26 mouse cellular contexts compared by ENCODE assay signal in the genomic region with DNA sequence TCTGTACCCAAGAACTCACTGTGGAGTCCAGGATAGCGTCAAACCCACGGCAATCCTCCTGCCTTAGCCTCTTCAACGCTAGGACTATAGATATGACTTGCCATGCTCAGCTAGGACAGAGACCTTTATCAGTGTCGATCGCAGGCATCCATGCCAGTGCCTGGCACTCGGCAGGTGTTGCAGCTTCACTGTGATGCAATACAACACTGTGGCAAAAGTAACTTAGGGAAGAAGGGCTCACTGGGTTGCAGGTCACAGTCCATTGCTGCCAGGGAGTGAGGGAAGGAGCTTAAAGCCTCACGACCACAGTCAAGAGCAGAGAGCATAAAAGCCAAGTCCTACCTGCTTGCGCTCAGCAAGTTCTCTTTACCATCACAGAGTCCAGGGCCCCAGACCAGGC. TPM values are rescaled to one million over a fixed set of nuclear protein-coding genes. Genes with fewer than 3 reads are reported as not detected.
DNase-seq lines count a peak whose midpoint lies in the region; ATAC-seq and TF ChIP-seq lines count a peak whose summit lies in the region.
"Had no signal": no experiment of that assay in that cellular context is flagged by ENCODE, and none has a peak within 500 bp of the region (broad histone marks: within the 10 kb centered on the region; RNA-seq: fewer than 3 reads in every experiment).

No protein-coding gene starts in this region.

- H3K27me3 ChIP-seq in liver, adult 2 months (ENCODE audit: control insufficient read depth, insufficient read depth, low read length), result no peaks in the 10 kb centered on the region
- no peaks in the 10 kb centered on the region for H3K27me3 ChIP-seq in liver, embryonic 11.5 days (replicated peaks; ENCODE audit: control insufficient read depth, insufficient read depth, low read length)
- H3K27me3 ChIP-seq: embryonic facial prominence, embryonic 13.5 days; forebrain, embryonic 13.5 days; hindbrain, embryonic 13.5 days had no signal

- no peaks in the 10 kb centered on the region for H3K9me3 ChIP-seq in liver, embryonic 11.5 days (ENCODE audit: control insufficient read depth, low read length)
- H3K9me3 ChIP-seq: embryonic facial prominence, embryonic 13.5 days; forebrain, embryonic 13.5 days; heart, embryonic 10.5 days; hindbrain, embryonic 13.5 days had no signal

- H3K36me3 ChIP-seq in liver, adult 2 months (ENCODE audit: control insufficient read depth, insufficient read depth, low read length), result peaks cover 2% of the 10 kb centered on the region; the same call in 1 of the 2 replicates
- peaks cover 2% of the 10 kb centered on the region for H3K36me3 ChIP-seq in liver, embryonic 11.5 days (ENCODE audit: control insufficient read depth, insufficient read depth, low read length)

- TF ChIP-seq CTCF in liver, adult 2 months (IDR thresholded peaks at IDR 0.05; ENCODE audit: low read depth, low read length), result no peak

- peak; percentile 46 for DNase-seq in adrenal gland, postnatal 10 days
- DNase-seq in adrenal gland, postnatal 4 days (ENCODE audit: low spot score in 2 of 2), result no peak
- peak; percentile 24 for DNase-seq in kidney, adult 9 months
- no peak for DNase-seq in kidney, postnatal 14 days
- peak; percentile 96 for DNase-seq in liver, adult 2 months (ENCODE audit: extremely low read depth, low read depth, low spot score)
- DNase-seq in liver, embryonic 11.5 days (ENCODE audit: low spot score), result no peak
- no peak for DNase-seq in embryo, embryonic 10.5 days (ENCODE audit: low spot score)
- DNase-seq: adrenal gland, postnatal 25 days; cerebellum, adult 11-12 months; cerebellum, adult 9-10 months; cerebellum, postnatal 25 days; forebrain, postnatal 0 days; gastrocnemius, postnatal 14 days; heart, adult 18-20 months; heart, postnatal 14 days had no signal

- H3K79me2 ChIP-seq in liver, adult 2 months (ENCODE audit: control insufficient read depth, insufficient read depth, low read length), result peaks cover 6% of the 10 kb centered on the region; the same call in 1 of the 2 replicates

- TF ChIP-seq POLR2A in liver, adult 2 months (IDR thresholded peaks at IDR 0.05; ENCODE audit: extremely low read depth, insufficient read depth, low read length), result no peak

- ATAC-seq in liver, embryonic 11.5 days (replicated peaks; ENCODE audit: low FRiP score), result no peak
- ATAC-seq: forebrain, embryonic 13.5 days; forebrain, postnatal 0 days; hindbrain, postnatal 0 days had no signal

- no peak overlapping the region for H3K4me2 ChIP-seq in liver, embryonic 11.5 days
- H3K4me2 ChIP-seq: embryonic facial prominence, embryonic 13.5 days; forebrain, embryonic 13.5 days; hindbrain, embryonic 13.5 days had no signal

- no peak overlapping the region for H3K4me3 ChIP-seq in liver, adult 2 months (ENCODE audit: insufficient read depth, low read depth, low read length)
- no peak overlapping the region for H3K4me3 ChIP-seq in liver, embryonic 11.5 days (ENCODE audit: low read depth, low read length)
- no peak overlapping the region for H3K4me3 ChIP-seq in brown adipose tissue, adult 24 weeks (ENCODE audit: insufficient read depth, low read depth, low read length)
- H3K4me3 ChIP-seq: embryonic facial prominence, embryonic 13.5 days; forebrain, embryonic 13.5 days; heart, embryonic 10.5 days; hindbrain, embryonic 13.5 days had no signal

- H3K27ac ChIP-seq in liver, adult 2 months (replicated peaks; ENCODE audit: insufficient read depth, low read depth, low read length), result peak overlapping the region; percentile 81
- H3K27ac ChIP-seq in liver, embryonic 11.5 days (ENCODE audit: low read depth, low read length), result no peak overlapping the region
- peak overlapping the region; percentile 26 for H3K27ac ChIP-seq in brown adipose tissue, adult 24 weeks (replicated peaks; ENCODE audit: low read depth, low read length)
- H3K27ac ChIP-seq: embryonic facial prominence, embryonic 13.5 days; forebrain, embryonic 13.5 days; heart, embryonic 10.5 days; hindbrain, embryonic 13.5 days; hindbrain, postnatal 0 days had no signal

- WGBS in liver, adult 2 months, result 23% methylated on average over 8 of the region's 8 CpGs
- WGBS in liver, embryonic 11.5 days, result 89% methylated on average over 8 of the region's 8 CpGs

- peaks cover 31% of the 10 kb centered on the region for H3K4me1 ChIP-seq in liver, adult 2 months (ENCODE audit: control insufficient read depth, insufficient read depth, low read length)
- no peaks in the 10 kb centered on the region for H3K4me1 ChIP-seq in liver, embryonic 11.5 days (replicated peaks; ENCODE audit: control insufficient read depth, insufficient read depth, low read length)
- peaks cover 5% of the 10 kb centered on the region; the same call in 1 of the 2 replicates for H3K4me1 ChIP-seq in brown adipose tissue, adult 24 weeks (ENCODE audit: control insufficient read depth, insufficient read depth, insufficient read length, low read length)

- H3K9ac ChIP-seq in liver, adult 2 months (ENCODE audit: low read depth, low read length), result no peak overlapping the region
- no peak overlapping the region for H3K9ac ChIP-seq in liver, embryonic 11.5 days (ENCODE audit: low read depth, low read length)
- H3K9ac ChIP-seq: embryonic facial prominence, embryonic 13.5 days; forebrain, embryonic 13.5 days; forebrain, postnatal 0 days; hindbrain, embryonic 13.5 days had no signal

RNA-seq across cellular contexts. Expression of gene Tmem59, which starts 18.0 kb away (rescaled TPM):
- 100 to 1,000 TPM; 288 to 289 TPM for total RNA-seq in adrenal gland, postnatal 10 days (2021)
- total RNA-seq in adrenal gland, postnatal 4 days (2021), result 100 to 1,000 TPM; 332 to 354 TPM
- 287 and 344 TPM in 2 replicates for total RNA-seq in liver, adult 2 months (2014; rRNA removed)
- 348 and 393 TPM in 2 replicates for polyA plus RNA-seq in liver, adult 2 months (2012; rRNA removed)
- polyA plus RNA-seq in liver, embryonic 11.5 days (2014; fragmentation: Nextera tagmentation; extraction: Ambion mirVana), result 221 and 223 TPM in 2 replicates
- polyA plus RNA-seq in brown adipose tissue, adult 24 weeks (2012; ENCODE audit: insufficient read depth, insufficient read length, missing spikeins), result 210 and 225 TPM in 2 replicates

RNA-seq across cellular contexts. Expression of gene Tceanc2, which starts 18.7 kb away (rescaled TPM):
- 10 to 100 TPM; 22.4 to 22.8 TPM for total RNA-seq in adrenal gland, postnatal 10 days (2021)
- 10 to 100 TPM; 28.4 to 34.3 TPM for total RNA-seq in adrenal gland, postnatal 4 days (2021)
- 5.6 and 6.6 TPM in 2 replicates for total RNA-seq in liver, adult 2 months (2014; rRNA removed)
- polyA plus RNA-seq in liver, adult 2 months (2012; rRNA removed), result 4.2 and 5.3 TPM in 2 replicates
- 23.0 and 32.3 TPM in 2 replicates for polyA plus RNA-seq in liver, embryonic 11.5 days (2014; fragmentation: Nextera tagmentation; extraction: Ambion mirVana)
- polyA plus RNA-seq in brown adipose tissue, adult 24 weeks (2012; ENCODE audit: insufficient read depth, insufficient read length, missing spikeins), result 15.9 and 18.4 TPM in 2 replicates

RNA-seq across cellular contexts. Expression of gene Ldlrad1, which starts 48.8 kb away (rescaled TPM):
- total RNA-seq in adrenal gland, postnatal 10 days (2021), result under 1 TPM in 1 of 2 experiments, not detected in 1; 0.27 TPM
- total RNA-seq in adrenal gland, postnatal 4 days (2021), result not detected
- not detected in 2 replicates for total RNA-seq in liver, adult 2 months (2014; rRNA removed)
- 0.11 TPM in 1 of 2 replicates, not detected in the other for polyA plus RNA-seq in liver, adult 2 months (2012; rRNA removed)
- polyA plus RNA-seq in liver, embryonic 11.5 days (2014; fragmentation: Nextera tagmentation; extraction: Ambion mirVana), result not detected in 2 replicates
- polyA plus RNA-seq in brown adipose tissue, adult 24 weeks (2012; ENCODE audit: insufficient read depth, insufficient read length, missing spikeins), result not detected in 2 replicates
- total RNA-seq: forebrain, postnatal 0 days; gastrocnemius, adult 18-20 months; gastrocnemius, postnatal 14 days; hindbrain, postnatal 0 days had no signal
- polyA plus RNA-seq: C2C12; cortical plate, adult 2 months; embryonic facial prominence, embryonic 13.5 days; forebrain, embryonic 13.5 days; forebrain, postnatal 0 days; heart, embryonic 10.5 days; heart, embryonic 14.5 days; hindbrain, embryonic 13.5 days; hindbrain, postnatal 0 days; intestine, embryonic 14.5 days had no signal

Comparison
In these comparisons a context has a peak if more than half of its experiments do, and no peak if none do; other contexts are left out.
1. DNase-seq: peak in adrenal gland, postnatal 10 days (single experiment), kidney, adult 9 months (single experiment) and liver, adult 2 months (single experiment); none in adrenal gland, postnatal 4 days (0 of 2), kidney, postnatal 14 days (single experiment), liver, embryonic 11.5 days (single experiment) and embryo, embryonic 10.5 days (single experiment).